Mouse (Mus musculus): ENCODE data around the gene Mcm2. TPM values are rescaled to one million over a fixed set of nuclear protein-coding genes. Genes with fewer than 3 reads are reported as not detected.

Mcm2 gene
- total RNA-seq, 2 experiments from 2014 or later = 28.9 to 40.1 TPM

DNA sequence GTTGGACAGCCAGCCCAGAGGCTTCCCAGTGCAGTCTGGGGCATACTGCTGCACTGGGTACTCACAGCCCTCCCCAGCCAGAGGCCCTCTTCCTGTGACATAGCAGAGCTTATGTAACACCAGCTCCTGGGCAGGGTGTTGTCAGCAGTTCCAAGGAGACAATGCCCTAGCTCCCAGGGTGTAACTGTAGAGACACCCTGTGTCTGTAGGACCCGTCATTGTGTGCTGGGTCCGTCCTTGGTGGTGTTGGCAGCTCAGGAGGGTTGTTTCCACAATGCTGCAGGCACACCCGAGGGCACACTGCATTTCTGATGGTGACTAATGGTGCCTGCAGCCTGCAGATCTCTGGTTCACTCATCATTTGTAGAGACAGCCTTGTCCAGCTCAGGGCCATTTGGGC lies 28.3 kb upstream of the Mcm2 start:
- peak; percentile 77 to 78 for DNase-seq

DNA sequence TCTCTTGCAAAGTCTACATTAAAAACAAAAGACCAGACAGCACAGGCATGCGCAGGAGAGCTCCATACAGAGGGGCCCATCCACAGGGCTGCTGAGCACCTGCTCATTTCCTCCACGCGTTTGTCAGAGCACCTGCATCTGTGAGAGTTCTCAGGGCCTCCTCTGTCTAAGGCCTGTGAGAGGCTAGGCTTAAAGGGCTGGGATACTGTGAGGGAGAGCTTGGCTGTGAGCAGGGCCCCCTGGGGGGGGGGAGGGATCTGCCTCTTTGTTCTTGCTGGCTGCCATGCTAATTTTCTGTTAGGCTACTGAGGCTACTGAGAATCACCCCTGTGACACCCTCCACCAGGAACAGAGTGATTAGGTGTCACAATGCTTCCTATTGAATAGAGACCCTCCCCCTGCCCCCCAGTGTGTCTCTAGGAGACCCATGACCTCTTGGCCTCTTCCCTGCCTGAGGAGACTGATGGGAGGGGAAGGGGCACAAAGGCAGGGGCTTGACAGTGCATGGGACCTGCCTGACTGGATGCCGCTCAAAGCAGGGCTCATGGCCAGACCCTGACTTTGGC lies 27.1 kb upstream of the Mcm2 start:
- no peak for DNase-seq

DNA sequence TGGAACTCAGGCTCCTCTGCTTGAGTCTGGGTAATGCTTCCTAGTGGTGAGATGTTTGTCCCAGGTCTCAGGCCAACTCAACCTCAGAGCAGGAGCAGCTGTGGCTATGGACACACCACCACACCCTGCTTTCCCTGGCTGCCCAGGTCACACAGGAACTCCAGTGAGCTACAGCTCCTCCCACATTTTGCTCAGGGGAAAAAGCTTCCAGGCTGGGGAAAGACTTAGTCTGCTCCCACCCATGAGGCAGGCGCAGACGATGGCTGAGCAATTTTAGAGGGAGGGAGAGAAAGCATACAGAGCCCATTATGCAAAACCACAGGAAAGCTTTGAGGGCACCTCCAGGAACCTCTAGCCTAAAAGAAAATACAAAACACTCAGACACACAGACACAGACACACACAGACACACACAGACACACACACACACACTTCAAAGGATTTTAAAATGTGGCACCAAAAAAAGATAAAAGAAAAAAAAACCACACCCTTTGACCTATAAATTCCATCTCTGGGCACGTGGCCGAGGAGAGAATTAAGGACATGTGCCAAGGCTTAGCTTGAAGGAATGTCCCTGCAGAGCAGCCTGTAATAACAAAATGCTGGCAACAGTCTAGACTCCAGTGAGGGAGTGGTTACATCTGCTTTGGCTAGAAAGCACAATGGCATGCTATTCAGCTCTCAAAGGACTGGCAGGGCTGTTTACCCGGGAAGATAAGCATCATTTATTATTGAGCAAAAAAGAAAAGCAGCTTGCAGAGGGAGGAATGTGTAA lies 26.1 kb upstream of the Mcm2 start:
- DNase-seq = peak; percentile 69 to 72

DNA sequence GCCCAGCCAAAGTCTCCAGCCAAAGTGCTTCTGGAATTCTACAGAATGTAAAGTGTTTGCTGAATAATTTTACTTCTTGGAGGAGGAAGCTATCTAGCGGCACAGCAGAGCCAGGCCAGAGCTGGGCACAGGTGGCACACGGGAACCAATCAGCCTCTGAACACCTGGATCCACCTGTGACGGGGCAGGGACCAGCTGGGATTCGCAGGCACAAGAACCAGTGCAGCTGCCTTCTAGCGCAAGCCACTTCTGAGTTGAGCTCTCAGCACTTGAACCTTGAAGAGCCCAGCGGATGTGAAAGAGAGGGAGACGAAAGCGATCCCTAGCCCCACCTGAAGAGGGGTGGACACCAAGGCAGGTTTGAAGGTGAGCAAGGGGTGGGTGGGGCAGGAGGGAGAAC lies 20.2 kb upstream of the Mcm2 start:
- no peak for DNase-seq

DNA sequence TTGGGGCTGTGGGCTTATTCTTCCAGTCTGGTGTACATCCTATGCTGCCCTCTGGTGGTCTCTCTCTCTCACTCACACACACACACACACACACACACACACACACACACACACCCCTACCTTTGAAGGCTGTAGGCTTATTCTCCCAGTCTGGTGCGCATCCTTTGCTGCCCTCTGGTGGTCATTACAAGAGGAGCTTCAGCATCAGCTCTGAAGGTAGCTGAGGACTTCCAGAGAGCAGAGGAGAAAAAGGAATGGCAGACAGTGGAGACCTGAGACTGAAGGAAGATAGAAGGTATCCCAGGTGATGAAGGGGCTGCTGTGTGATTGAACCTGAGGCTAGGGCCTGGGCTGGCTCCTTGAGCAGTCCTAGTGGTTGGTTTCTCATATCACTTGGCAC lies 17.6 kb upstream of the Mcm2 start:
- peak; percentile 50 to 78 for DNase-seq

DNA sequence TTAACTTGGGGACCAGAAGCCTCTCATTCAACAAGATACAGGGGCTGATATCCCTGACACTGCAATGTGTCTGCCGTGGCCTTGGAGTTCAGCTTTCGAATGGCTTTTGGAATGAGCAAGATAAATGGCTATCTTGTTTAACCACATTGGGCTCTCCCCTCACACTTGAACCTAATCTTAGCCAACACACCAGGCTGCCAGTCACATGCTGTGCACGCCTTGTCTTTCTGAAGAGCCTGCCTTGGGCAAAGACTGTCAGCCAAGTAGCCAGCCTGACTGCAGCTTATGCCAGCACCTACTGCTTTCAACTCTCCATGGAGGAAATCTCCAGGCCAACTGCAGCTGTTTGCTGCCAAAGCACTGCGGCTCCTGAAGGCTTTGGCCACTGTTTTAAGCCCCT lies 16.9 kb upstream of the Mcm2 start:
- peak in 1 of 2 experiments; percentile 42 for DNase-seq

DNA sequence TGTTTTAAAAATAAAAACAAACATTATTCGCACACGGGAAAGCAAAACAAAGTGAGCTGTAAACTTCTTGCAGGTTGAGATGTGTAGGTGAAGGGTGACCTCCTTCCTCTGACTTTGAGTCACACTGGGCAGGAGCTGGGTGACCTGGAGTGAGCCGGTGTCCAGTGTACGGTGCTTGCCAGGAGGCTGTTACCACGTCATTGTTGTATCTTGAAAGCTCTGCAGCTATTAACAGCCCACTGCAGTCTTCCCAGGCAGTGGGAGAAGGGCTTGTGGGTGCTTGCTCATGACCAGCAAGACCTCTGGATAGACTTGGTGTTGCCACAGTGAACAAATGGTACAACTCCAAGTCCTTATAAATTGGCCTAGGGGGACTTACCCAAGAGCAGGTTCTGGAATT lies 16.2 kb upstream of the Mcm2 start:
- peak in 1 of 2 experiments; percentile 20 for DNase-seq

DNA sequence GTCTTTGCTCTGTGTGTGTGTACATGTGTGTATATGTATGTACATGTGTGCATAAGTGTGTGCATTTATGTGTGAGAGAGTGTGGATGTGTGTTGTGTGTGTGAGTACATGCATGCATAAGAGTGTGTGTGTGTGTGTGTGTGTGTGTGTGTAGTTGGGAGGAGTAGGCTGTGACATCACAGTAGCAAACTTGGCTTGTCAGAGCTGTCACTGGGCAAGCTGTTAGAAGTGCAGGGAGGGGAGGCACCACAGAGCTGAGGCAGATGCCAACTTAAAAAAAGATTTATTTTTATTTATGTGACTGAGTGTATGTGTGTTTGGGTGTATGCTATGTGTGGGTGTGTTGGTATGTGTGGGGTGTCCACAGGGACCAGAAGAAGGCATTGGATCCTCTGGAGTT lies 14.9 kb upstream of the Mcm2 start:
- DNase-seq = no peak

DNA sequence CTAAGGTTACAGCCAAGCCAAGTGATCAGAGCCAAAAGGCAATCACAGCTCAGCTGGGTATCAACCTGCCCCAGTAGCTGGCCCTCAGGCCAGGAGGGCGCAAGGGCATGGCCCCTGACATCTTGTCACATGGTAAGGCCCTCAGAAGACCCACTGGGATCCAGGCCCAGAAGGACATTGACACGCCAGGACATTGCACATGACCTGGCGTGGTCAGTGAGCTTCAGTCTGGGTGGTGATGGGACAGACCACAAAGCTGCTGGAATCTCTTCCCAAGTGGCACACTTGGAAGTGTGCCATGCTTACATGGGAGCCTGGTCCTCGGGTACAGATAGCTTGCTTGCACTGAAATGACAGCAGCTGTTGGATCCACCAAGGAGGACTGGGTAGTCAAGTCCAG lies 14.4 kb upstream of the Mcm2 start:
- peak in 1 of 2 experiments; percentile 48 for DNase-seq

DNA sequence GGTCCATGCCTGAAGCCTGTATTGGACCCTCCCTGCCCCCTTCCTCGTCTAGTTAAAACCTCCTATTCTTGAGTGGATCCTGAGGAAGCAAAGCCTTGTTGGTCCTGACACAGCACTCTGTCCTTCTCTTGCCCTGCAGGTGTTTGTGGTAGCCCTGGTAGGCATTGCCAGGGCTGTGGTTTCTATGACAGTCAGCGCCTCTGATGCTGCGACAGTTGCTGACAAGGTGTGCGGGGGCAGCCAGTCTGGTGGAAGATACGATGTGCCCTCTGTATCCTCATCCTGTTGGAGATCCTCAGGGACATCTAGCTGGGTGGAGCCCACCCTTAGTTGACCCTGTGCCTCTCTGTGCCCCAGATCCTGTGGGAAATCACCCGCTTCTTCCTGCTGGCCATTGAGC lies 10.6 kb upstream of the Mcm2 start:
- DNase-seq = no peak

DNA sequence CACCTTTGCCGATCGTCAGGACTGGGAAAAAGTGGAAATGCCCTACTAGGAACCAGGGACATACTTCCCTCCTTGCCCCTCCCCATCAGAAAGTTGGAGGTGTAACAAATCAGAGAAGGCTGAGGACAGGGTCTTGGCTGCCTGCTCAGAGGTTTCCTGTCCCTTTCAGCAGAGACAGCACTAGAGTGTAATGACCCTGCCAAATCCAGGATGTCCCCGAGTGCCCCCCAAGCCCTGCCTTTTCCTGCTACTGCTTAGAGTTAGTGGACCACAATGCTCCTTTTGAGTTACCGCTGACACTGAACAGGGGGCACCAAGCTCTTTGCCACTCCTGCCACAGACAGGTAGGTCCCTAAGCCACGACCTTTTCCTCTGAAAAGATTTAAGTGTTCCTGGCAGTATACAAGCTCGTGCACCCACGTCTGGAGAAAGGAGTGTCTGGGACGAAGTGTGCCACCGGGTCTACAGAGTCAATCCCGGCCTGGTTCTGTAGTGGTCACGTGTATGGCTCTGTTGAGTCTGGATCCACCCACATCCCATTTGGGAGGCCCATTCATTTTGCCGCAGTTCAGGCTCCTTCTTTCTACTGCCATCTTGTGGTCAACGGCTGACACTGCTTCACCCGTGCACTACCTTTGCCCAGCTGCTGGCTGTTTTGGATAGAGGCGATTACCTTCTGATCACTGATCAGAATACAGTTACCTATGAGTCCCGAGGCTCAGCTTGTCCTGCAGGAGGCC lies 8.0 kb upstream of the Mcm2 start:
- peak; percentile 72 to 74 for DNase-seq

DNA sequence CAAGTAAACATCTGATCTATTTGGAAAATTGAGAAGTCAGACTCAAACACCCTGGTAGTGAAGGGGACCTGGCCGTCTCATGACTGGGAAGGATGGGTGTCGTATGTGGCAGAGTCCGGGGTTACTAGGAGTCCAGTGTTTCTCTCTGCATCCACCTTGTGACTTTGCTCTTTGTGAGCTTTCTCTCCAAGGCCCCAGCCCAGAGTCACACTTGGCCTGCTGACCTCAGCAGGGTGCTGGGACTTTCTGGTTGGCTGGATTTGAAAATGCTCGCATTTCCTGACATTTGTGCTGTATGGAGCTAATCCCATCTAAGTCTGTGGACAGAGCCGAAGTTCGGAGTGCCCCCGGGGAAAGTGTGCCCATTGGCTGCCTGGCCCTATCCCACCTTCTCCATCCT lies 6.5 kb upstream of the Mcm2 start:
- DNase-seq = peak; percentile 31 to 39

DNA sequence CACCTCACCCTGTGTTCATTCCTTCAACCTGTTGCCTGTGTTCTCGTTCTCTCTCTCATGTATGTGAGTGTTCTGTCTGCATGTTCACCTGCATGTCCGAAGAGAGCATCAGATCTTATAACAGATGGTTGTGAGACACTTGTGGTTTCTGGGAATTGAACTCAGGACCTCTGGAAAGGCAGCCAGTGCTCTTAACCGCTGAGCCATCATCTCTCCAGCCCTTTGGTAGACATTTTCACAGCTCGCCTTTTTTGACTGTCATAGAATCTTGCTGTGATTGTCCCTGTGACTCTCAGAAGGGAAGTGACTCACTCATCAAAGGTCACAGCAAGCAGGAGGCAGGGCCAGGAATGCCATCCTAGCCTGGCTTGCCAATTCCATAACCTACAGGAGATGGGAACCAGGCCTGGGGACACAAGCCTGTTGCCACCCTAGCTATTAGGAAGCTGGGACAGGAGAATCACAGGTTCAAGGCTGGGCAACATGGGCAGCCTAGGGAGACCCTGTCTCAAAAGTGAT lies 5.9 kb upstream of the Mcm2 start:
- peak; percentile 73 to 75 for DNase-seq

DNA sequence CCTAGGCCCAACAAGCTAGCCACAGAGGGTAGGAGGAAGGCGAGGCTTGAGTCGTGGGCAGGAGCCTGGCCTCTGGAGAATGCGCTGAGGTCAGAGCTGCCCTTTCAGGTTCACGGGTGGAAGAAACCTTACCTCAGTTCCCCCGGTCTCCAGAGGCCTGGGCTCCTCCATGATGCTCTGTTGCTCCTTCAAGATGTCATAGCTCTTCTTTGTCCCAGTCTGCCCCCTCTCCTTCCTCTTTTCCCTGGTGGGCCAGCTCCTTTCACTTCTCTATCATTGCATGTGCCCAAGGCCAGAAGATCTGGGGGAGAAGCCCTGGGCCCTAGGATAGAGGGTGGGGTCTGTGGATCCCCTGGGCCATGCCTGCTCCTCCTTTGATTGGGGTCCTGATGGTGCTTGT lies 5.1 kb upstream of the Mcm2 start:
- DNase-seq = peak; percentile 18 to 25

DNA sequence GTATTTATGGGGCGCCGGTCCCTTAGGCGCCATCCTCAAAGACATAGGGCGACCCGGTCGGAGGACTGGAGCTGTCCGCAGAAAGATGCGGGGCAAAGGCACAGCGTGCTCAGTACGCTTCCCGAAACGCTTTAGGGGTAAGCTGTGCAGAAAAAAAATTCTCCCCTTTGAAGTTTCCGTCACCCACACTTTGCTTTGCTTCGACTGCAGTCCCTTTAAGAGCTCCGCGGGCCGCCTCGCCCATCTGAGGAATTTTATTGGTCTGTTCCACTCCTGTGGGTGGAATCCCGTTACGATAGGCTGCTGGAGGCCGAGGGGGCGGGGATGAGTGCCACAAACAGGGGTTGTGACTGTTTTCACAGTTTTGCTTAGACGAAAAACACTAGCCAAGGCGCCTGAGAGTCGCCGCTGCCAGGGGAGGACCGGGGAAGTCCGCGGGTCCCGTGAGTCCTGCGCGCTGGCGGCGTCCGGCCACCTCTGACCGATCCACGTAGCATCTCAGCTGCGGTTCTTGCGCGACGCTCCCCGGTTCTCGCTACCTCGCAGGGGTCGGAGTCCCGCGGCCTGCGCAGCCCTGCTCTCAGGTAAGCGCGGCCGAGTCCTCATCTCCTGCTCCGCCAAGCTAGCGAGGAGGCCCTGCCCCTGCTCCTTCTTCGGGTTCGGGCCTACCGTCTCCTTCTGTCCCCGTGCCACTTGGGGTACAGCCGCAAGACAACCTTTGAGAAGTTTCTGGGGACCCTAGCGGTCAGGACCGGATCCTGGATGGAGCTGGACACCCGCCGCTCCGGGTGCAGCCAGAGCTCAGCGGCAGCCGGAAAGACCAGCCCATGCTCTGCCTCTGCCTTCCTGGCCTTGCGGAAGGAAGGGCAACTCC lies 3.6 kb upstream of the Mcm2 start, which contains the start of gene Tpra1:
Tpra1 (plus strand) TSS at position 305 of the 874 bp plus-strand sequence.
- DNase-seq = peak; percentile 95 to 97

DNA sequence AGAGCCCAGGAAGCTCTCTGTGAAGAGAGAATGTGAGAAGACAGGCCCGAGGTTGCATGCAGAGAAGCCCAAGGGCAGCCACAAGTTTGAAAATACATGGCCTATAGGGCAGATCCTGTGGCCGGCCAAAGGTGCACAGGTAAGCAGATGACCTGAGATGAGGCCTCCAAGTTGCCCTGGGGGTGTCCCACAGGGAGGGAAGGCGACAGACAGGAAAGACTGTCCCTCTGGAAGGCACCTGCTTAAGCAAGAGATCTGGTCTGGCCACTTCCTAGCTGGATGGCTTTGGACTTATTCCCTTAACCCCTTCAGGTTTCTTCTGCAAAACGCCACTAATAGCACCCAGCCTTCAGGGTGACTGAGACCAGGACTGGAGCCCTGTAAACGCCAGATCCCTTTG lies 2.9 kb upstream of the Mcm2 start:
- peak in 1 of 2 experiments; percentile 36 for DNase-seq

DNA sequence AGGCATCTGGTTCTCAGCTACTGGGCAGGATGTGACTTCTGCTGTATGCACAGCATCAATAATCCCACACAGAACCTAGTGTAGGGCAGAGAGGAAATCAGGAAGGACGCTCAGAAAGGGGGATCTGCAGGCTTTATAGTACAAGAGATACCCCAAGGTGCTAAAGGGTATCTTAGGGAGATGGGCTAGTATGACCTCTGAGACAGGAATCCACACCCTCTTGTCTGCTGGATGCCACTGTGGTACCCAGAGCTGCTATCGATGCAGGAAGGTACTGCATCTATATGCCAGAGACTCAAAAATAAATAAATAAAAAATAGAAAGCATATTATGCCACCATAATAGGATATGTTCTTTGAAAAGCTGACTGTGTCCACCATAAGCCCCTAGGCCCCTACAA lies 1.0 kb upstream of the Mcm2 start:
- DNase-seq = no peak

DNA sequence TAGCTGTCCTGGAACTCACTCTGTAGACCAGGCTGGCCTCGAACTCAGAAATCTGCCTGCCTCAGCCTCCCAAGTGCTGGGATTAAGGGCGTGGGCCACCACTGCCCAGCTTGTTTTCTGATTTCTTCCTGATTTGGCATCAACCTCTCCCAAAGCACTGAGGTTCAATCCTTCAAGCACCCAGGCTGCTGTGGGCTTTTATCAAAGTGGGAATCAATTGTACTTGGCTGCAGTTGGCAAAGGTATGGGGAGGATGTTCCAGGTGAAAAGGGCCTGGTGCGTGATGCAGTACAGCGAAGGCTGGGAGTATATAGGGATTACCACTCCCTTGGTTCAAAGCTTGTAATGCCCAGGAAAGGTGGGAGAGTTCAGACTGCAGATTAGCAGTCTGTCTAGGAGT lies 506 bp upstream of the Mcm2 start:
- no peak for DNase-seq

DNA sequence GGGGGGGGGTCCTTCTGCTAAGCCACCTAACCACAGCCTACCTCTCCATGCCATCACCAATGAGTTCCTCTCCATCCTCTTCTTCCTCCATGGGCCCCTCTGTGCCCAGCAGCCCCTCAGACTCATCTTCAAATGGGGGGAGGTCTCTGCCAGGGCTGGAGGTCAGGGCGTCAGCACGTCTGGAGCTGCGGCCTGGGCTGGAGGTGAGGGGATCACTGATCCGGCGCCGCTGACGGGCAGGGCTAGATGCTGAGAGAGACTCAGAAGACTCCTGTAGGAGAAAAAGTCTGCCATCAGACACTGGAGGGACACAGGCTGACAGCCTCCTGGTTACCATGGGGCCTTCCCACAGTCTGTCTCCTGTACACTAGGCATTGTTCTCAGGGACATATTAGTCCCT lies 1.3 kb downstream of the Mcm2 start:
- DNase-seq = no peak

DNA sequence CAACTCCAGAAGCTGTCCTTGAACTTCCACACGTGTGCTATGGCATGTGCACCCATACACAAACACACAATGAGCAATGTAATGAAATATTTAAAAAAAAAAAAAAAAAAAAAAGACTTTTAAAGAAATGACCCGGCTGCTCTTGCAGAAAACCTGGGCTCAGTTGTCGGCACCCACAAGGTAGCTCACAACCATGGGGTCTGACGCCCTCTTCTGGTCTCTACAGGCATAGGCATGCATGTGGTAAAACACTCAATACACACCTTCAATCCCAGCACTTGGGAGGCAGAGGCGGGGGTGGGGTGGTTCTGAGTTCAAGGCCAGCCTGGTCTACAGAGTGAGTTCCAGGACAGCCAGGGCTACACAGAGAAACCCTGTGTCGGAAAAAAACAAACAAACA lies 2.6 kb downstream of the Mcm2 start:
- peak in 1 of 2 experiments; percentile 7 for DNase-seq

DNA sequence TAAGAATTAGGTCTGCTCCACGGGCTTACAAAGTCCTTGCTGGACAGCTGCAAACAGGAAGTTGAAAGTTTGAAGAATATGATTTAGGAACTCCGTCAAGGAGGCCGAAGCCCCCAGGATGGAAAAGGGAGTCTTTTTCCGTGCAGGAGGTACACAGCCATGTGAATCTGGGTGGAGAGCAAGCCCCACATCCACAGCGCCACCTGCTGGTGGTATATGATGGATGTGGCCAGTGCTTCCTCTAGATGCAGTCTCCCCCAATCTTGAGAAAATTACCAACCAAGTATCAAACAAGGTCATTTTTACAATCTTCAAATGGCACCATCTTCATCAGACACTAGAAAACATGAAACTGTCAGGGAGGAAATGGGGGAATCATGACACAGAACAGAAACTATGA lies 5.0 kb downstream of the Mcm2 start:
- DNase-seq = peak; percentile 74 to 81

DNA sequence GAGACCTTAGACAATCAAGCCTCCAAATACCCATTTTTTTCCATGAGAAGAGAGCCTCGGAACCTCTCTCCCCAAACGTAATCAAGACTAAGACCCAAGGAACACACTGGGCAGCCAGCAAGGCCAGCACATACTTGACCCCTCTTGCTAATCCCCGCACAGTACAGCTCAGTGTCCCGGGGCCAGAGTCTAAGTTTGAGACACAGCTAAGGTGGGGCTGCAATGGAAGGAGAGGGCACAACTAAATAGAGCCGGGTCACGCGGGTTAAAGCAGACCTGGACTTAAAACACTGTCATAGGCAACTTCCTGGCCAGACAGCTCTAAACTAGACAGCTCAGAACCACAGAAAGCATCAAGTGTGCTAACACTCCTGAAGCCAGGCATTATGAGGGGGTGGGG lies 7.7 kb downstream of the Mcm2 start:
- DNase-seq = no peak

Data from adrenal gland, postnatal 36 days (tissue).